Mouse (Mus musculus) bone marrow macrophage, adult 2 months (primary cell): ENCODE measurements around the gene Jak3.
A peak's percentile ranks its signal among the peaks of the same experiment; 100 is the strongest.
"Not testable (repeated sequence)": the region's sequence is repeated elsewhere in the genome, so short reads cannot be mapped to it uniquely, and the experiment has no call there.

Experiments used
- CTCF ChIP-seq: IDR thresholded peaks from 2 replicates; pipeline ENCODE4 v1.5.1; 2012; ENCODE audit warnings: low read depth, mild to moderate bottlenecking, low read length, moderate library complexity
- POLR2A ChIP-seq: IDR thresholded peaks from 2 replicates; pipeline ENCODE4 v1.6.1; 2012; ENCODE audit warnings: mild to moderate bottlenecking, low read depth, low read length, borderline replicate concordance

DNA sequence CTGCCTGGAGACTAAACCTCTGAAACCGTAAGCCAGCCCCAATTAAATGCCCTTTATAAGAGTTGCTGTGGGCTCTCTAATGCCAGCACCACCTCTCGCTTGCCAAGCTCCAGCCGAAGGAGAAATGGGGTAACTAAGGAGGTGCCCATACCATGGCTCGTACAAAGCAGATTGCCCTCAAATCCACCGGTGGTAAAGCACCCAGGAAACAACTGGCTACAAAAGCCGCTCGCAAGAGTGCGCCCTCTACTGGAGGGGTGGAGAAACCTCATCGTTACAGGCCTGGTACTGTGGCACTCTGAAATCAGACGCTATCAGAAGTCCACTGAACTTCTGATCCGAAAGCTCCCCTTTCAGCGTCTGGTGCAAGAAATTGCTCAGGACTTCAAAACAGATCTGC lies 19.4 kb downstream of the Jak3 start:
- not testable (repeated sequence) for TF ChIP-seq POLR2A
- peak; percentile 49; the same call in 1 of the 2 replicates for TF ChIP-seq CTCF
